8 mouse cellular contexts compared by ENCODE assay signal in genomic region chr17:28294449-28295333, GRCm38 (mm10). TPM values are rescaled to one million over a fixed set of nuclear protein-coding genes. Genes with fewer than 3 reads are reported as not detected.
DNase-seq lines count a peak whose midpoint lies in the region; ATAC-seq lines count a peak whose summit lies in the region.

No protein-coding gene starts in this region.

- H3K27ac ChIP-seq in heart, embryonic 13.5 days (replicated peaks), result no peak overlapping the region; the same call in 1 of the 2 replicates
- H3K27ac ChIP-seq in hindbrain, embryonic 16.5 days (ENCODE audit: low read depth, low read length), result peak overlapping the region; percentile 29; the same call in 1 of the 2 replicates
- peak overlapping the region; percentile 52 for H3K27ac ChIP-seq in neural tube, embryonic 15.5 days (replicated peaks)

- no peak for DNase-seq in heart, postnatal 4 days
- DNase-seq in lung, postnatal 36 days, result peak; percentile 66
- DNase-seq in lung, adult 18-20 months, result no peak
- no peak for DNase-seq in right cerebral cortex, postnatal 4 days
- DNase-seq in cerebellum, postnatal 36 days, result no peak

- H3K4me2 ChIP-seq in heart, embryonic 13.5 days, result no peak overlapping the region
- H3K4me2 ChIP-seq in hindbrain, embryonic 16.5 days (ENCODE audit: low read length), result no peak overlapping the region
- no peak overlapping the region for H3K4me2 ChIP-seq in neural tube, embryonic 15.5 days

- peaks cover 16% of the 10 kb centered on the region for H3K4me1 ChIP-seq in heart, embryonic 13.5 days
- peaks cover 7% of the 10 kb centered on the region for H3K4me1 ChIP-seq in hindbrain, embryonic 16.5 days (ENCODE audit: control insufficient read depth, insufficient read depth, low read depth, low read length)
- H3K4me1 ChIP-seq in neural tube, embryonic 15.5 days, result peaks cover 24% of the 10 kb centered on the region

- H3K36me3 ChIP-seq in heart, embryonic 13.5 days, result peaks cover 43% of the 10 kb centered on the region
- peaks cover 2% of the 10 kb centered on the region for H3K36me3 ChIP-seq in hindbrain, embryonic 16.5 days (ENCODE audit: control insufficient read depth, insufficient read depth, low read length)
- peaks cover 3% of the 10 kb centered on the region; the same call in 1 of the 2 replicates for H3K36me3 ChIP-seq in neural tube, embryonic 15.5 days

- 65% methylated on average over 17 of the region's 17 CpGs for WGBS in heart, embryonic 13.5 days
- 55% methylated on average over 17 of the region's 17 CpGs for WGBS in hindbrain, embryonic 16.5 days
- 57% methylated on average over 17 of the region's 17 CpGs for WGBS in neural tube, embryonic 15.5 days

- no peak for ATAC-seq in heart, embryonic 13.5 days (ENCODE audit: extremely low read depth, insufficient number of reproducible peaks, low FRiP score, low TSS enrichment)
- no peak for ATAC-seq in hindbrain, embryonic 16.5 days
- no peak for ATAC-seq in neural tube, embryonic 15.5 days (ENCODE audit: low FRiP score)

- H3K9ac ChIP-seq in heart, embryonic 13.5 days, result peak overlapping the region; percentile 7; the same call in 1 of the 2 replicates
- H3K9ac ChIP-seq in hindbrain, embryonic 16.5 days (ENCODE audit: low read depth, low read length), result peak overlapping the region; percentile 13; the same call in 1 of the 2 replicates
- peak overlapping the region; percentile 11; the same call in 1 of the 2 replicates for H3K9ac ChIP-seq in neural tube, embryonic 15.5 days (replicated peaks)

- H3K9me3 ChIP-seq in heart, embryonic 13.5 days, result no peaks in the 10 kb centered on the region
- H3K9me3 ChIP-seq in hindbrain, embryonic 16.5 days (ENCODE audit: control insufficient read depth, low read length), result no peaks in the 10 kb centered on the region
- H3K9me3 ChIP-seq in neural tube, embryonic 15.5 days (replicated peaks), result no peaks in the 10 kb centered on the region

- H3K4me3 ChIP-seq in heart, embryonic 13.5 days, result no peak overlapping the region
- H3K4me3 ChIP-seq in hindbrain, embryonic 16.5 days (ENCODE audit: low read length), result no peak overlapping the region
- H3K4me3 ChIP-seq in neural tube, embryonic 15.5 days (replicated peaks), result no peak overlapping the region

- no peaks in the 10 kb centered on the region for H3K27me3 ChIP-seq in heart, embryonic 13.5 days (replicated peaks)
- H3K27me3 ChIP-seq in hindbrain, embryonic 16.5 days (replicated peaks; ENCODE audit: control insufficient read depth, insufficient read depth, low read length), result no peaks in the 10 kb centered on the region
- no peaks in the 10 kb centered on the region for H3K27me3 ChIP-seq in neural tube, embryonic 15.5 days (replicated peaks)

RNA-seq across cellular contexts. Expression of gene Fance, which starts 18.6 kb away (rescaled TPM):
- polyA plus RNA-seq in heart, embryonic 13.5 days (2015; fragmentation: Nextera tagmentation; extraction: Ambion mirVana), result 19.3 and 22.2 TPM in 2 replicates
- total RNA-seq in heart, postnatal 4 days (2021), result 10 to 100 TPM; 18.7 to 19.4 TPM
- 25.0 and 25.7 TPM in 2 replicates for polyA plus RNA-seq in hindbrain, embryonic 16.5 days (2015; fragmentation: Nextera tagmentation; extraction: Ambion mirVana)
- polyA plus RNA-seq in neural tube, embryonic 15.5 days (2015; fragmentation: Nextera tagmentation; extraction: Ambion mirVana), result 26.3 and 30.3 TPM in 2 replicates

RNA-seq across cellular contexts. Expression of gene Rpl10a, which starts 33.6 kb away (rescaled TPM):
- polyA plus RNA-seq in heart, embryonic 13.5 days (2015; fragmentation: Nextera tagmentation; extraction: Ambion mirVana), result 389 and 419 TPM in 2 replicates
- total RNA-seq in heart, postnatal 4 days (2021), result 100 to 1,000 TPM; 663 to 665 TPM
- 287 and 323 TPM in 2 replicates for polyA plus RNA-seq in hindbrain, embryonic 16.5 days (2015; fragmentation: Nextera tagmentation; extraction: Ambion mirVana)
- polyA plus RNA-seq in neural tube, embryonic 15.5 days (2015; fragmentation: Nextera tagmentation; extraction: Ambion mirVana), result 329 and 387 TPM in 2 replicates

RNA-seq across cellular contexts. Expression of gene Tead3, which starts 55.9 kb away (rescaled TPM):
- 5.9 and 7.3 TPM in 2 replicates for polyA plus RNA-seq in heart, embryonic 13.5 days (2015; fragmentation: Nextera tagmentation; extraction: Ambion mirVana)
- total RNA-seq in heart, postnatal 4 days (2021), result 10 to 100 TPM; 26.3 to 30.2 TPM
- 1.4 and 2.0 TPM in 2 replicates for polyA plus RNA-seq in hindbrain, embryonic 16.5 days (2015; fragmentation: Nextera tagmentation; extraction: Ambion mirVana)
- polyA plus RNA-seq in neural tube, embryonic 15.5 days (2015; fragmentation: Nextera tagmentation; extraction: Ambion mirVana), result 1.5 and 3.2 TPM in 2 replicates
